Mouse (Mus musculus) bone marrow, adult 2 months (tissue): ENCODE measurements around the gene Mrpl16. TPM values are rescaled to one million over a fixed set of nuclear protein-coding genes. Genes with fewer than 3 reads are reported as not detected.
A peak's percentile ranks its signal among the peaks of the same experiment; 100 is the strongest.

ENCODE experiments used
- H3K27ac ChIP-seq: fragments of 200-500 bp; 2 replicates; pipeline ENCODE4 v1.5.1; 2012; ENCODE audit warnings: low read depth, mild to moderate bottlenecking, control low read depth, inconsistent platforms, low read length; ENCODE audit not compliant: control insufficient read depth, poor library complexity, insufficient read depth
- H3K4me1 ChIP-seq: fragments of 200-500 bp; 2 replicates; pipeline ENCODE4 v1.6.1; 2011; ENCODE audit warnings: low read length; ENCODE audit not compliant: control insufficient read depth, insufficient read depth
- H3K4me3 ChIP-seq: fragments of 200-500 bp; replicated peaks from 2 replicates; pipeline ENCODE3; 2011; ENCODE audit warnings: mild to moderate bottlenecking, low read depth, low read length, control low read depth; ENCODE audit not compliant: control insufficient read depth
- CTCF ChIP-seq: fragments of 200-500 bp; IDR thresholded peaks from 2 replicates; pipeline ENCODE4 v1.5.1; 2011; ENCODE audit warnings: low read length, control low read depth; ENCODE audit not compliant: control insufficient read depth, insufficient read depth
- POLR2A ChIP-seq: fragments of 200-500 bp; IDR thresholded peaks from 2 replicates; pipeline ENCODE4 v1.6.1; 2011; ENCODE audit warnings: low read depth, mild to moderate bottlenecking, control low read depth, low read length, borderline replicate concordance; ENCODE audit not compliant: control insufficient read depth
- WGBS: fragments of 180-500 bp; shearing (Covaris S2); methylation state at CpG from one replicate; pipeline ENCODE4 v1.1.7; 2018; 5-methylcytosine and 5-hydroxymethylcytosine counted together
- polyA plus RNA-seq: library from polyadenylated mRNA; stranded (reverse); fragments of >200 nt; gene quantifications from 2 replicates; pipeline ENCODE4 v1.2.4, GENCODE M21; 2011; ENCODE audit warnings: low replicate concordance; ENCODE audit not compliant: missing spikeins, insufficient read depth, insufficient read length

Gene Mrpl16
- polyA plus RNA-seq, 1 experiment, result 17.5 TPM

DNA sequence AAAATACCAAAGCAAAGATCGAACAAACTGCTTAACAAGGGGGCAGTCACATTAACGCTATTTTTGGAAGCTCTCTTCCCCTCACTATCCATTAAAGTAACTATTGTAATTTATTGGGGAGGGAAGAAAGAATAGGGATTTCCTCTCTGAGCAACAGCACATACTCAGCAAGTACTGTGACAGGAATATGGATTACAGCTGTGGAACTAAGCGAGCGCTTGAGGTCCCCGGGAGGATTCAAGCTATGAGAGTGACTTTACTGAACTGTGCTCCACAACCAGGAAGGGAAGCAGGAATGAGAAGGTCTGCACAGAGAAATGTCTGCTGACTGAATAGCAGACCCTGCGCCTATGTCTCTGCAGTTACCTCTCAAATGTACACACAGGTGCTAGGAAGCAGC, 18.7 kb downstream of the Mrpl16 start:
- no peaks in the 10 kb centered on the region for H3K4me1 ChIP-seq
- no peak for TF ChIP-seq POLR2A
- no peak for TF ChIP-seq CTCF
- H3K27ac ChIP-seq, result no peak overlapping the region
- H3K4me3 ChIP-seq, result no peak overlapping the region
- 91% methylated on average over 6 of the region's 6 CpGs for WGBS

DNA sequence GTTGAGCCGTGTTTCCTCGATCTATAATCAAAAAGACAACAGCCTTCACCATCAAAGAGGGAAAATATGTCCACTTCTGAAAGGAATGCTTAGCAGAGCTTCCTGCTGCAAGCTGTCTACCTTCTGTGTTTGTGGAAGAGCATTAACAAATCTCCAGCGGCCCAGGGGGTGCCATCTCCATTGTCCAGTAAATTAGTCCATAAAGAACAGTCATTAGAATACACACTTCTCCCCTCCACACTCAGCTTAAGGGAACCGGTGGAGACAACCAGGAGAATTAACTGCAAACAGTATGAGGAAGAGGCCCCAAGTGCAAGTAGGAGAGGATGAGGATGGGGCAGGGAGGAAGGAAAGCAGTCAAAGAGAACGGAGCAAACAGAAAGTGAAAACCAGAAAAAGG, 21.6 kb downstream of the Mrpl16 start:
- H3K27ac ChIP-seq, result no peak overlapping the region
- 49% methylated on average over 5 of the region's 5 CpGs for WGBS
- H3K4me1 ChIP-seq, result no peaks in the 10 kb centered on the region
- no peak for TF ChIP-seq POLR2A
- TF ChIP-seq CTCF, result no peak
- no peak overlapping the region for H3K4me3 ChIP-seq

DNA sequence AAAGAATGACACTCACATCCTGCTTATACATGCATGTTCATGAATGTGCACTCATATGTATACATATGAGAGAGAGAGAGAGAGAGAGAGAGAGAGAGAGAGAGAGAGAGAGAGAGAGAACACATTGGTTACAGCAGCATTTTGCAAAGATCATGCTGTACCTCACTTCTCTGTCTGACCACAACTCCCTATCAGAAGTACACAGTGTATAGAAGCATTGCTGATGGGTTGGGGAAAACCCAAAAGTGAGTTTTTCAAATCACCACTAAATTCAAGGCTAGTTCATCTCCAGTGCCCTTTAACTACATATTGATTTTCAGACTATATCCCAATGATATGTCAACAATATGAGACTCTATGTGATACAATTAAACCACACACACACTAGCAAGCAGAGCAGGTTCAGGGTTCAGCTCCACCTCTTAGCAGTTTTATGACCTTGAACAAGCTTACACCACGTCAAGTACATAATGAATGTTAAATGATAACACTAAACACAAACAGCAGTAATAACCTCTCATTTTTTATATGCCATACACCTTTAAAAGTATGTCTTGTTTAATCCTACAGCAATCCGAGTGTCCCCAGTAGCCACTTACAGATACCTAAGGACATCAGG, 23.7 kb downstream of the Mrpl16 start:
- WGBS, result 63% methylated on average over 2 of the region's 2 CpGs
- no peak overlapping the region for H3K4me3 ChIP-seq

DNA sequence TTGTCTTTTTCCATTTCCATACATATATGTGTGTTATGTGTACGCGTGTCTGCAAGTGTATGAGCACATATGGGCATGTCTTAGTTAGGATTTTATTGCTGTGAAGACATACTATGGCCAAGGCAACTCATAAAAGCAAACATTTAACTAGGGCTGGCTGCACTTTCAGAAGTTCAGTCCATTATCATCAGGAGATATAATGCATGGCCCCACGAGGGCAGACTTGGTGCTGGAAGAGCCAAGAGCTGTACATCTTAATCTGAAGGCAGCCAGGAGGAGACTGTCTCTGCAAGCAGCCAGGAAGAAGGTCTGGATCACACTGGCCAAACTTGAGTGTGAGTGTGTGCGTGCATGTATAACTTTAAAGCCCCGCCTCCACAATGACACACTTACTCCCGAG, 24.3 kb downstream of the Mrpl16 start:
- TF ChIP-seq POLR2A, result no peak
- no peak for TF ChIP-seq CTCF
- Histone ChIP-seq H3K27ac (no peak overlapping the region), H3K4me1 (no peaks in the 10 kb centered on the region), H3K4me3 (no peak overlapping the region)
- 73% methylated on average over 6 of the region's 6 CpGs for WGBS

More for the DNA sequence above, 23.7 kb downstream of the Mrpl16 start:
- Histone ChIP-seq H3K4me1 (no peaks in the 10 kb centered on the region), H3K27ac (no peak overlapping the region)
- TF ChIP-seq CTCF (no peak), POLR2A (no peak)

DNA sequence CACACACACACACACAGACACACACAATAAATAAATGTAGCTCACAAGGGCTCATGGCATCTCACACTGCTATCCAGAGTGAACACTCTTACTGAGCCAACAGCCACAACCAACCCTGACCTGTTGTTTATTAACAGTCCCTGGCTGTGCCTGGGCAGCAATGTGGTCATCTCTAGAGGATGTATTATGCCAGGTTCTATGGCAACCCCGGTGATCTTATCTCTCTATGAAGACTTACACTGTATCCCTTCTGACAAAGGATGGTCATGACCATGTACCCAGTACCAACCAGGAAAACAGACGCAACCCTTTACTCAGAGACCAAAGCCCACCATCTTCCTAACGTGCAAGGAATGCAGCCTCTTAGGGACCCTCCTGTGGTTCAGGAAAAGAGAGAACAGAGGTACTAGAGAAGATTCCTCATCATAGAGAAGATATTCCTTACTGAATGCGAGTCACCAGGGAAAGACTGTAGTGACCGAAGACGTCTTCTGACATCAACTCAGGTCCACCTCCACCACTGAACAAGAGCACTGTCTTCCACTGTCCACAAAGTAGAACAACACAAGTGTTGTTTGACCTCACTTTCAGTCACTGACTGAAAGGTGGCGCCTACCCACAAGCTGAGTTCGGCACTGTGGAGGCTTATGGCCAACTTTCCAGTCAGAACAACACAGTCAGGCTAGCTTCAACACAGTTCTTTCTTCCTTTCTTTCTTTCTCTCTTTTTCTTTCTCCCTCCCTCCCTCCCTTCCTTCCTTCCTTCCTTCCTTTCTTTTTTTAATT, 30.5 kb downstream of the Mrpl16 start:
- no peaks in the 10 kb centered on the region; the same call in 1 of the 2 replicates for H3K4me1 ChIP-seq
- 57% methylated on average over 8 of the region's 8 CpGs for WGBS
- TF ChIP-seq CTCF (no peak; the same call in 1 of the 2 replicates), POLR2A (no peak)
- H3K27ac ChIP-seq, result no peak overlapping the region
- no peak overlapping the region for H3K4me3 ChIP-seq

DNA sequence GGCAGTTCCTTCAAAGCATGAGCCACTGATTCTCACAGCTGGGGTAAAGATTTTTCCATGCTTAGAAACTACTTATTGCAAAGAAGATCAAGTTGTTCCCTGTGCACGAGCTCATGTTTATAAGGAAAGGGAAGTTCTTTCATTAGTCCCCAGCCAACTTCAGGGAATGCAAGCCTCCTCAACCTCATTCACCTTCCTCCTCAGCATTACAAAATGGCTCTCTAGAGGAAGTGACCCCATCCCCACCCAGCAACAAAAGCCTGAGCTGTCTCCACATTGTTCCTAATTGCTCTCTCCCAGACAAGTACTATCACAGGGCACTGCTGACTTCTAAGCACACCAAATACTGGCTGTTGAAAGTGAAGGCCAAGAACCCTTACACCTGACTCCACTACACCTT, 34.2 kb downstream of the Mrpl16 start:
- TF ChIP-seq CTCF (no peak), POLR2A (no peak)
- no peak overlapping the region for H3K27ac ChIP-seq
- peaks cover 5% of the 10 kb centered on the region for H3K4me1 ChIP-seq
- H3K4me3 ChIP-seq, result no peak overlapping the region
- 3% methylated on average over 1 of the region's 1 CpGs for WGBS

DNA sequence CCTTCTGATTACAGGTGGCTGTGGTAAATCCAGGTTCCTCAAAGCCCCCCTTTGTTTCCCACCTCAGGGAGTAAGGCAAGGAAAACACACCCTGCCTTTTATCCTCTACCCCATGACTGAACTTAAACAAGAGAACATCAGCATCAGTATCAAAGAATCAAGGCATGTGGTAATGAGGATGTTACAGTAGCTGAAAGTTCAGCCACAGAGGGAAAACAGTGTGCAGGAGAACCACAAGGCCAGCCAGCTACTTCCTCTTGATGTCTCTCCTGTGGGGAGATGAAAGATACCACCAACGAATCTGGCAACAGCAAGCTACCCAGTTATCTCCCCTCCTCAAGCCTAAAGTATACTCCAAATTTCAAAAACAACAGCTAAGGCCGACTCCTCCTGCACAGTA, 37.1 kb downstream of the Mrpl16 start:
- no peak overlapping the region for H3K4me3 ChIP-seq
- H3K27ac ChIP-seq, result no peak overlapping the region
- WGBS, result 3% methylated on average over 2 of the region's 2 CpGs
- H3K4me1 ChIP-seq, result peaks cover 5% of the 10 kb centered on the region
- TF ChIP-seq POLR2A (no peak), CTCF (no peak)

DNA sequence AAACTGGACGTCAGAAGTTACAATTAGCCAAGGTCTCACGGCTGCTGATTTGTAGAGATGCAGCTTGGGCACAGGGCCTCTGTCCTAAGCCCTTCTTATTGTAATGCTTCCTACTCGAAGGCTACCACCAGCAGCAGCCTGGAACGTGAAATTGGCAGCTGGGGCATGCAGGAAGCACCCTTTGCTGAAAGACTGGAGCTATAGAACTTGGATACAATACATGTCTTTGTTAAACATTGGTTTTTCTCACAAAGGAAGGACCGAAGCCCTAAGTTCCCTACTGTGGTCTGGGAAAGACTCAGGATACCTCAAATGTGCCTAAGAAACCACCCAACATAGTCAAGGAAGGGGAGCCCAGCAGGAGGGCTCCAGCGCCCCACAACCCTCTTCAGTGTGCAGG, 37.6 kb downstream of the Mrpl16 start:
- no peak for TF ChIP-seq POLR2A
- TF ChIP-seq CTCF, result no peak
- H3K4me1 ChIP-seq, result peaks cover 5% of the 10 kb centered on the region
- no peak overlapping the region for H3K4me3 ChIP-seq
- 24% methylated on average over 6 of the region's 6 CpGs for WGBS
- H3K27ac ChIP-seq, result peak overlapping the region; percentile 46; the same call in 1 of the 2 replicates
